ENCODE assay signal across 13 mouse cellular contexts in the genomic region with DNA sequence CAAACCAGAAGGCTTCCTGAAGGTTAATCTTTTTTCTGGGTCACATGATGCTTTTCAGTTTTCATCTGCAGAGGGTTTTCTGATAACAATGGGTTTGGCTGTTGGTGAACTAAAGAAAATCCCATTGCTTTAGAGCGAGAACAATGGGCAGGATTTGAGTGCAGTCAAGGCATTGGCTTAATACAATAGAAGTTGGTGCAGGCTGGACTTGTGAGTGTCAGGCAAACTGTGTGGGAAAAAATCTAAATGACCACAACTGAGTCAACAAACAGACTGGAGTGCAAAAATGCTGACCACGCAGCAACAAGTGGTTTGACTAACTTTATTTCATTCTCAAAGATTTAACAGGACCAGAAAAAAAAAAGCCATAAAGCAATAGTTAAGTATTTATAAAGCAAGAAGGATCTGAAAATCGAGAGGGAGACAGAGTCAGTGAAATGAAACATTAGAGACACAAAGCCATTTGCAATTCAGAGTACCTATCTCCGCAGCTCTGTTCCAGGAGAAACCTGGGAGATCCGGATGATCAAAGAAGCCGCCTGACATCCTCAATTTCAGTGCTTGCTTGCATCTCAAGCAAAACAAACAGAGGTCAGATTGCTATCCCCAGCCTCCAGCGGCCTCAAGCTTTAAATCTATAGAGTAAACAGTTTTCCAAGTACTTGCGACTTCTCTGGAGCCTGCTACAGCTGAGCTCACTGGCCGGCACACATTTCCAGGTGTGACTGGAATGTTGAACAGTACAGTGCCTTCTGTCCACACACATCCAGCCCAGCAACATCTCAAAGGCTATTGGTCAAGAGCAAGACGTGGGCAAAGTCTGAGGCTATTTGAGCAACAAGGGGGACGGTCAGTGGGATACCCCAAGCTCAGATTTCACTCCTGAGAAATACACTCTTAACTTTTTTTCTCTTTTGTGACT.
DNase-seq lines count a peak whose midpoint lies in the region; ATAC-seq and TF ChIP-seq lines count a peak whose summit lies in the region.
"Had no signal": no experiment of that assay in that cellular context is flagged by ENCODE, and none has a peak within 500 bp of the region (broad histone marks: within the 10 kb centered on the region; RNA-seq: fewer than 3 reads in every experiment).

No protein-coding gene starts in this region.

- no peak for TF ChIP-seq POLR2A in kidney, adult 2 months (IDR thresholded peaks at IDR 0.05; ENCODE audit: low read depth, low read length)

- peak; percentile 76 for ATAC-seq in midbrain, embryonic 12.5 days (ENCODE audit: low FRiP score, low read depth)
- ATAC-seq: hindbrain, embryonic 16.5 days had no signal

- TF ChIP-seq CTCF in kidney, adult 2 months (conservative IDR thresholded peaks at IDR 0.05; ENCODE audit: insufficient read depth, insufficient read length, low read depth, low read length): no peak

- H3K36me3 ChIP-seq in kidney, adult 2 months (ENCODE audit: control insufficient read depth, insufficient read depth, low read length): no peaks in the 10 kb centered on the region
- H3K36me3 ChIP-seq in ES-E14 (ENCODE audit: control insufficient read depth, insufficient read depth, low read length, poor library complexity, severe bottlenecking): no peaks in the 10 kb centered on the region
- H3K36me3 ChIP-seq in midbrain, embryonic 12.5 days: no peaks in the 10 kb centered on the region
- H3K36me3 ChIP-seq: heart, embryonic 12.5 days had no signal

- no peaks in the 10 kb centered on the region for H3K4me1 ChIP-seq in kidney, adult 2 months (ENCODE audit: control insufficient read depth, insufficient read depth, low read length)
- no peaks in the 10 kb centered on the region for H3K4me1 ChIP-seq in ES-E14 (ENCODE audit: control insufficient read depth in 2 of 2, insufficient read depth in 2 of 2, low read length in 2 of 2, poor library complexity in 1 of 2)
- H3K4me1 ChIP-seq in midbrain, embryonic 12.5 days: peaks cover 17% of the 10 kb centered on the region
- H3K4me1 ChIP-seq: heart, embryonic 12.5 days had no signal

- H3K4me3 ChIP-seq in kidney, adult 2 months (ENCODE audit: insufficient read depth, low read depth, low read length): no peak overlapping the region
- H3K4me3 ChIP-seq in ES-E14 (ENCODE audit: insufficient read depth in 1 of 2, low read depth in 1 of 2, low read length in 2 of 2, poor library complexity in 1 of 2, severe bottlenecking in 1 of 2): no peak overlapping the region
- H3K4me3 ChIP-seq in midbrain, embryonic 12.5 days: no peak overlapping the region
- H3K4me3 ChIP-seq: heart, embryonic 12.5 days had no signal

- H3K27ac ChIP-seq in kidney, adult 2 months (ENCODE audit: insufficient read depth, low read depth, low read length): no peak overlapping the region
- no peak overlapping the region for H3K27ac ChIP-seq in ES-E14 (ENCODE audit: insufficient read depth, low read depth, low read length, poor library complexity, severe bottlenecking)
- peak overlapping the region; percentile 50 for H3K27ac ChIP-seq in midbrain, embryonic 12.5 days (replicated peaks)

- no peaks in the 10 kb centered on the region for H3K9me3 ChIP-seq in ES-E14 (ENCODE audit: control insufficient read depth, insufficient read depth, low read depth, low read length)
- H3K9me3 ChIP-seq in midbrain, embryonic 12.5 days: peaks cover 12% of the 10 kb centered on the region

- WGBS in kidney, adult 2 months: 30% methylated on average over 11 of the region's 11 CpGs
- WGBS in midbrain, embryonic 12.5 days: 2% methylated on average over 11 of the region's 11 CpGs

- H3K27me3 ChIP-seq in kidney, adult 2 months (replicated peaks; ENCODE audit: control insufficient read depth, insufficient read depth, low read length): no peaks in the 10 kb centered on the region
- H3K27me3 ChIP-seq in midbrain, embryonic 12.5 days: no peaks in the 10 kb centered on the region
- H3K27me3 ChIP-seq: CH12.LX; heart, embryonic 12.5 days had no signal

- DNase-seq in kidney, adult 2 months: peak; percentile 4
- no peak for DNase-seq in kidney, postnatal 14 days
- peak; percentile 29 for DNase-seq in ES-E14 (ENCODE audit: low read depth, low spot score)
- DNase-seq in ZHBTc4 (ENCODE audit: low read depth, low spot score): peak; percentile 87
- DNase-seq in cerebellum, adult 9-11 months: no peak
- no peak for DNase-seq in thymus, postnatal 36 days
- DNase-seq: adrenal gland, postnatal 36 days; cerebellum, adult 18-20 months had no signal

- no peak overlapping the region for H3K9ac ChIP-seq in ES-E14 (ENCODE audit: insufficient read depth, low read depth, low read length, poor library complexity, severe bottlenecking)
- H3K9ac ChIP-seq in midbrain, embryonic 12.5 days (replicated peaks): no peak overlapping the region
- H3K9ac ChIP-seq: heart, embryonic 12.5 days had no signal

- in situ Hi-C loops in ES-E14 (cut with MboI; ENCODE audit: low sequenced_read_pairs in 2 of 2, unreplicated experiment in 2 of 2): no loop called here

- peak overlapping the region; percentile 16; the same call in 1 of the 2 replicates for H3K4me2 ChIP-seq in midbrain, embryonic 12.5 days (replicated peaks)
- H3K4me2 ChIP-seq: heart, embryonic 12.5 days; liver, embryonic 11.5 days had no signal

TF ChIP-seq in ES-E14, 5 proteins besides CTCF, POLR2A, EP300 and RAD21:
- no peak for TF ChIP-seq CHD2 (IDR thresholded peaks at IDR 0.05; ENCODE audit: low read depth, low read length)
- TF ChIP-seq MAFK (IDR thresholded peaks at IDR 0.05; ENCODE audit: insufficient read depth, low read depth, low read length): 0 out of 2 replicates have a peak, but pooled peaks have one; percentile 39

Comparison
In these comparisons a context has a peak if more than half of its experiments do, and no peak if none do; other contexts are left out.
1. DNase-seq: peak in kidney, adult 2 months (single experiment), ES-E14 (single experiment) and ZHBTc4 (single experiment); none in kidney, postnatal 14 days (single experiment), cerebellum, adult 9-11 months (single experiment) and thymus, postnatal 36 days (0 of 2).